ENCODE assay signal across 8 mouse cellular contexts in genomic region chr7:127253341-127253740, GRCm38 (mm10). TPM values are rescaled to one million over a fixed set of nuclear protein-coding genes. Genes with fewer than 3 reads are reported as not detected.
A peak's percentile ranks its signal among the peaks of the same experiment; 100 is the strongest.
DNase-seq lines count a peak whose midpoint lies in the region; ATAC-seq and TF ChIP-seq lines count a peak whose summit lies in the region.

No protein-coding gene starts in this region.

- peak overlapping the region; percentile 71 for H3K27ac ChIP-seq in heart, embryonic 12.5 days (ENCODE audit: poor library complexity, severe bottlenecking)
- peak overlapping the region; percentile 89 for H3K27ac ChIP-seq in heart, embryonic 16.5 days (ENCODE audit: low read length)
- peak overlapping the region; percentile 78; the same call in 1 of the 2 replicates for H3K27ac ChIP-seq in liver, postnatal 0 days (ENCODE audit: low read depth)

- DNase-seq in heart, adult 8-10 months (ENCODE audit: low spot score): no peak
- DNase-seq in G1E (ENCODE audit: low spot score): no peak
- no peak for DNase-seq in liver, postnatal 0 days
- DNase-seq in spleen, postnatal 10 days (ENCODE audit: low spot score in 2 of 2): no peak
- no peak for DNase-seq in retina, postnatal 1 day
- no peak for DNase-seq in cerebellum, postnatal 4 days (ENCODE audit: low spot score in 2 of 2)

- no peak for TF ChIP-seq CTCF in G1E (IDR thresholded peaks at IDR 0.05; ENCODE audit: low read depth, low read length)
- no peak for TF ChIP-seq CTCF in liver, postnatal 0 days (IDR thresholded peaks at IDR 0.05; ENCODE audit: low read depth)

- no peaks in the 10 kb centered on the region for H3K9me3 ChIP-seq in heart, embryonic 12.5 days (replicated peaks)
- no peaks in the 10 kb centered on the region for H3K9me3 ChIP-seq in G1E (replicated peaks)
- H3K9me3 ChIP-seq in heart, embryonic 16.5 days (replicated peaks; ENCODE audit: control insufficient read depth, low read length): no peaks in the 10 kb centered on the region
- no peaks in the 10 kb centered on the region for H3K9me3 ChIP-seq in liver, postnatal 0 days (ENCODE audit: low read length)

- peaks cover 26% of the 10 kb centered on the region for H3K36me3 ChIP-seq in heart, embryonic 12.5 days
- H3K36me3 ChIP-seq in G1E (replicated peaks): peaks cover 77% of the 10 kb centered on the region
- no peaks in the 10 kb centered on the region; the same call in 1 of the 2 replicates for H3K36me3 ChIP-seq in heart, embryonic 16.5 days (ENCODE audit: control insufficient read depth, insufficient read depth)
- H3K36me3 ChIP-seq in liver, postnatal 0 days (replicated peaks; ENCODE audit: insufficient read depth, low read length): peaks cover 15% of the 10 kb centered on the region

- TF ChIP-seq EP300 in liver, postnatal 0 days (IDR thresholded peaks at IDR 0.05; ENCODE audit: low read depth): no peak

- peaks cover 8% of the 10 kb centered on the region for H3K4me1 ChIP-seq in heart, embryonic 12.5 days (replicated peaks)
- peaks cover 63% of the 10 kb centered on the region for H3K4me1 ChIP-seq in G1E (ENCODE audit: insufficient read depth, low read depth, low read length)
- H3K4me1 ChIP-seq in heart, embryonic 16.5 days (ENCODE audit: control insufficient read depth, insufficient read depth, low read length): peaks cover 11% of the 10 kb centered on the region
- H3K4me1 ChIP-seq in liver, postnatal 0 days (ENCODE audit: insufficient read depth): peaks cover 29% of the 10 kb centered on the region

- WGBS in heart, embryonic 12.5 days: 79% methylated on average over 6 of the region's 6 CpGs
- 78% methylated on average over 6 of the region's 6 CpGs for WGBS in heart, embryonic 16.5 days
- 70% methylated on average over 6 of the region's 6 CpGs for WGBS in liver, postnatal 0 days (ENCODE audit: insufficient replicate concordance)

- H3K27me3 ChIP-seq in heart, embryonic 12.5 days (replicated peaks): no peaks in the 10 kb centered on the region
- H3K27me3 ChIP-seq in G1E (ENCODE audit: insufficient read depth, low read length): no peaks in the 10 kb centered on the region
- no peaks in the 10 kb centered on the region for H3K27me3 ChIP-seq in heart, embryonic 16.5 days (ENCODE audit: control insufficient read depth, insufficient read depth, low read length)
- no peaks in the 10 kb centered on the region for H3K27me3 ChIP-seq in liver, postnatal 0 days (ENCODE audit: insufficient read depth, low read length)

- peak overlapping the region; percentile 55 for H3K4me3 ChIP-seq in heart, embryonic 12.5 days
- H3K4me3 ChIP-seq in G1E (ENCODE audit: low read depth, low read length): peak overlapping the region; percentile 77
- H3K4me3 ChIP-seq in heart, embryonic 16.5 days (ENCODE audit: low read length): peak overlapping the region; percentile 70
- peak overlapping the region; percentile 68 for H3K4me3 ChIP-seq in liver, postnatal 0 days (ENCODE audit: low read depth, low read length)

- peak overlapping the region; percentile 76 for H3K9ac ChIP-seq in heart, embryonic 12.5 days
- H3K9ac ChIP-seq in heart, embryonic 16.5 days (ENCODE audit: low read length): peak overlapping the region; percentile 88
- peak overlapping the region; percentile 65 for H3K9ac ChIP-seq in liver, postnatal 0 days (replicated peaks)

- peak overlapping the region; percentile 73 for H3K4me2 ChIP-seq in heart, embryonic 12.5 days
- H3K4me2 ChIP-seq in heart, embryonic 16.5 days (ENCODE audit: low read depth, low read length): peak overlapping the region; percentile 82
- peak overlapping the region; percentile 96 for H3K4me2 ChIP-seq in liver, postnatal 0 days (ENCODE audit: low read depth, low read length)

- no peak for ATAC-seq in heart, embryonic 12.5 days (ENCODE audit: insufficient number of reproducible peaks, low FRiP score)
- no peak for ATAC-seq in G1E (ENCODE audit: extremely low read depth, insufficient number of reproducible peaks, low FRiP score, poor library complexity, severe bottlenecking)
- ATAC-seq in heart, embryonic 16.5 days (replicated peaks; ENCODE audit: extremely low read depth, insufficient read depth, low FRiP score): no peak
- no peak for ATAC-seq in liver, postnatal 0 days

RNA-seq across cellular contexts. Expression of gene Dctpp1, which starts 7.2 kb away (rescaled TPM):
- 162 and 163 TPM in 2 replicates for polyA plus RNA-seq in heart, embryonic 12.5 days (2016; fragmentation: Nextera tagmentation; extraction: Ambion mirVana)
- 10 to 100 TPM; 40.5 to 45.6 (median 40.9) TPM for total RNA-seq in heart, adult 8-10 months (2022)
- total RNA-seq in G1E (2014; fragmentation: Nextera tagmentation) (67.0 and 68.7 TPM in 2 replicates), G1E (2017) (56.4 and 74.6 TPM in 2 replicates)
- 121 and 138 TPM in 2 replicates for polyA plus RNA-seq in G1E (2012)
- polyA plus RNA-seq in heart, embryonic 16.5 days (2015; fragmentation: Nextera tagmentation; extraction: Ambion mirVana): 129 and 142 TPM in 2 replicates
- 96.8 and 107 TPM in 2 replicates for polyA plus RNA-seq in liver, postnatal 0 days (2015; fragmentation: Nextera tagmentation; extraction: Ambion mirVana)

RNA-seq across cellular contexts. Expression of gene Zfp771, which starts 9.3 kb away (rescaled TPM):
- 32.7 and 34.4 TPM in 2 replicates for polyA plus RNA-seq in heart, embryonic 12.5 days (2016; fragmentation: Nextera tagmentation; extraction: Ambion mirVana)
- total RNA-seq in heart, adult 8-10 months (2022): 10 to 100 TPM; 15.3 to 21.7 (median 17.1) TPM
- total RNA-seq in G1E (2014; fragmentation: Nextera tagmentation) (3.1 and 5.8 TPM in 2 replicates), G1E (2017) (11.9 and 16.5 TPM in 2 replicates)
- 42.6 and 60.5 TPM in 2 replicates for polyA plus RNA-seq in G1E (2012)
- polyA plus RNA-seq in heart, embryonic 16.5 days (2015; fragmentation: Nextera tagmentation; extraction: Ambion mirVana): 38.0 and 39.6 TPM in 2 replicates
- polyA plus RNA-seq in liver, postnatal 0 days (2015; fragmentation: Nextera tagmentation; extraction: Ambion mirVana): 15.5 and 17.8 TPM in 2 replicates

RNA-seq across cellular contexts. Expression of gene Sept1, which starts 20.4 kb away (rescaled TPM):
- polyA plus RNA-seq in heart, embryonic 12.5 days (2016; fragmentation: Nextera tagmentation; extraction: Ambion mirVana): 22.1 and 28.2 TPM in 2 replicates
- 1 to 10 TPM; 2.1 to 3.9 (median 2.6) TPM for total RNA-seq in heart, adult 8-10 months (2022)
- 128 and 141 TPM in 2 replicates for total RNA-seq in G1E (2014; fragmentation: Nextera tagmentation)
- total RNA-seq in G1E (2017): 51.1 and 54.9 TPM in 2 replicates
- 263 and 305 TPM in 2 replicates for polyA plus RNA-seq in G1E (2012)
- 35.1 and 57.5 TPM in 2 replicates for polyA plus RNA-seq in heart, embryonic 16.5 days (2015; fragmentation: Nextera tagmentation; extraction: Ambion mirVana)
- polyA plus RNA-seq in liver, postnatal 0 days (2015; fragmentation: Nextera tagmentation; extraction: Ambion mirVana): 16.7 and 17.3 TPM in 2 replicates

RNA-seq across cellular contexts. Expression of gene Zfp553, which starts 20.5 kb away (rescaled TPM):
- polyA plus RNA-seq in heart, embryonic 12.5 days (2016; fragmentation: Nextera tagmentation; extraction: Ambion mirVana): 23.8 and 25.3 TPM in 2 replicates
- total RNA-seq in heart, adult 8-10 months (2022): 1 to 10 TPM; 5.2 to 6.4 (median 5.8) TPM
- total RNA-seq in G1E (2014; fragmentation: Nextera tagmentation) (11.7 and 20.0 TPM in 2 replicates), G1E (2017) (22.0 and 25.2 TPM in 2 replicates)
- polyA plus RNA-seq in G1E (2012): 25.3 and 26.2 TPM in 2 replicates
- polyA plus RNA-seq in heart, embryonic 16.5 days (2015; fragmentation: Nextera tagmentation; extraction: Ambion mirVana): 21.0 and 21.9 TPM in 2 replicates
- polyA plus RNA-seq in liver, postnatal 0 days (2015; fragmentation: Nextera tagmentation; extraction: Ambion mirVana): 4.0 and 5.3 TPM in 2 replicates

RNA-seq across cellular contexts. Expression of gene Sephs2, which starts 20.5 kb away (rescaled TPM):
- polyA plus RNA-seq in heart, embryonic 12.5 days (2016; fragmentation: Nextera tagmentation; extraction: Ambion mirVana): 86.4 and 87.2 TPM in 2 replicates
- 10 to 100 TPM; 24.2 to 31.6 (median 31.0) TPM for total RNA-seq in heart, adult 8-10 months (2022)
- total RNA-seq in G1E (2014; fragmentation: Nextera tagmentation): 73.6 and 75.9 TPM in 2 replicates
- 126 and 131 TPM in 2 replicates for total RNA-seq in G1E (2017)
- 39.9 and 53.7 TPM in 2 replicates for polyA plus RNA-seq in G1E (2012)
- polyA plus RNA-seq in heart, embryonic 16.5 days (2015; fragmentation: Nextera tagmentation; extraction: Ambion mirVana): 48.7 and 52.8 TPM in 2 replicates
- polyA plus RNA-seq in liver, postnatal 0 days (2015; fragmentation: Nextera tagmentation; extraction: Ambion mirVana): 712 and 714 TPM in 2 replicates
